Mouse (Mus musculus): ENCODE results near the gene Cnnm4. TPM values are rescaled to one million over a fixed set of nuclear protein-coding genes. Genes with fewer than 3 reads are reported as not detected.
A peak's percentile ranks its signal among the peaks of the same experiment; 100 is the strongest.

Gene Cnnm4
- total and polyA plus RNA-seq, 3 experiments: 3.0 to 4.6 (median 3.5) TPM

- Histone ChIP-seq H3K4me2 (ENCODE audit: insufficient read depth, low read depth, poor library complexity, severe bottlenecking) (no peak overlapping the region), H3K9me3 (replicated peaks; ENCODE audit: low read length) (peaks cover 4% of the 10 kb centered on the region), H3K9ac (ENCODE audit: insufficient read depth, low read depth) (no peak overlapping the region), H3K27ac (ENCODE audit: insufficient read depth, low read depth) (no peak overlapping the region), H3K79me2 (replicated peaks; ENCODE audit: control insufficient read depth, extremely low read depth, insufficient read depth, poor library complexity, severe bottlenecking) (no peaks in the 10 kb centered on the region), H3K4me1 (ENCODE audit: control insufficient read depth in 1 of 2, insufficient read depth in 2 of 2) (peaks cover 0 to 11% of the 10 kb centered on the region in 2 experiments; a peak in 2 of 4 replicates), H3K36me3 (replicated peaks in 1 of 2; ENCODE audit: control insufficient read depth in 1 of 2, insufficient read depth in 1 of 2, low read length in 1 of 2) (no peaks in the 10 kb centered on the region), H3K27me3 (replicated peaks) (no peaks in the 10 kb centered on the region), H3K4me3 (replicated peaks in 1 of 3; ENCODE audit: low read depth in 2 of 3, low read length in 2 of 3, poor library complexity in 1 of 3) (no peak overlapping the region)
- in situ Hi-C loops (cut with MboI; ENCODE audit: low pct_ligation_motif_present, low pct_unique_long_range_greater_than_20kb, low sequenced_read_pairs): no loop called here
- TF ChIP-seq USF1 (IDR thresholded peaks at IDR 0.05; ENCODE audit: low read depth, low read length) (no peak), CHD2 (IDR thresholded peaks at IDR 0.05; ENCODE audit: low read length) (no peak), ZNF384 (IDR thresholded peaks at IDR 0.05; ENCODE audit: low read depth, low read length) (no peak), RAD21 (IDR thresholded peaks at IDR 0.05; ENCODE audit: low read depth, low read length) (peak; percentile 31), JUN (IDR thresholded peaks at IDR 0.05; ENCODE audit: insufficient read depth, low read depth, low read length) (no peak), SMC3 (IDR thresholded peaks at IDR 0.05; ENCODE audit: low read depth, low read length) (peak; percentile 13; the same call in 1 of the 2 replicates), USF2 (conservative IDR thresholded peaks at IDR 0.05; ENCODE audit: low read depth, low read length) (no peak), CTCF (conservative IDR thresholded peaks at IDR 0.05 in 1 of 2, IDR thresholded peaks at IDR 0.05 in 1 of 2; ENCODE audit: low read depth in 2 of 2, low read length in 2 of 2) (peak; percentile 16 to 43; a peak in 2 of 4 replicates), JUND (conservative IDR thresholded peaks at IDR 0.05; ENCODE audit: low read depth, low read length) (no peak)
- dilution Hi-C loops (cut with MboI; ENCODE audit: extremely low pct_ligation_motif_present, extremely low pct_unique_long_range_greater_than_20kb, low sequenced_read_pairs): no loop called here
- DNase-seq (ENCODE audit: extremely low read depth): no peak
Measured at GRCm38 (mm10) chr1:36454055-36454815, 17.2 kb upstream of the Cnnm4 start.

- Histone ChIP-seq H3K27me3 (replicated peaks) (no peaks in the 10 kb centered on the region), H3K9me3 (replicated peaks; ENCODE audit: low read length) (no peaks in the 10 kb centered on the region), H3K36me3 (replicated peaks in 1 of 2; ENCODE audit: control insufficient read depth in 1 of 2, insufficient read depth in 1 of 2, low read length in 1 of 2) (no peaks in the 10 kb centered on the region), H3K27ac (ENCODE audit: insufficient read depth, low read depth) (no peak overlapping the region), H3K4me3 (replicated peaks in 1 of 3; ENCODE audit: low read depth in 2 of 3, low read length in 2 of 3, poor library complexity in 1 of 3) (no peak overlapping the region), H3K79me2 (replicated peaks; ENCODE audit: control insufficient read depth, extremely low read depth, insufficient read depth, poor library complexity, severe bottlenecking) (no peaks in the 10 kb centered on the region), H3K4me1 (ENCODE audit: control insufficient read depth in 1 of 2, insufficient read depth in 2 of 2) (peaks cover 0 to 11% of the 10 kb centered on the region in 2 experiments; a peak in 3 of 4 replicates), H3K9ac (ENCODE audit: insufficient read depth, low read depth) (no peak overlapping the region), H3K4me2 (ENCODE audit: insufficient read depth, low read depth, poor library complexity, severe bottlenecking) (no peak overlapping the region)
- no peak for DNase-seq (ENCODE audit: extremely low read depth)
- in situ Hi-C loops (cut with MboI; ENCODE audit: low pct_ligation_motif_present, low pct_unique_long_range_greater_than_20kb, low sequenced_read_pairs): no loop called here
- dilution Hi-C loops (cut with MboI; ENCODE audit: extremely low pct_ligation_motif_present, extremely low pct_unique_long_range_greater_than_20kb, low sequenced_read_pairs): no loop called here
- no peak for TF ChIP-seq BHLHE40 (IDR thresholded peaks at IDR 0.05; ENCODE audit: low read depth, low read length)
- TF ChIP-seq RCOR1 (conservative IDR thresholded peaks at IDR 0.05; ENCODE audit: low read depth, low read length): no peak
- no peak for TF ChIP-seq PAX5 (IDR thresholded peaks at IDR 0.05; ENCODE audit: low read length)
- TF ChIP-seq MEF2A (IDR thresholded peaks at IDR 0.05; ENCODE audit: borderline replicate concordance, low read depth, low read length): no peak
- no peak for TF ChIP-seq E2F4 (IDR thresholded peaks at IDR 0.05; ENCODE audit: insufficient replicate concordance, low read depth, low read length)
- TF ChIP-seq ELF1 (IDR thresholded peaks at IDR 0.05; ENCODE audit: low read depth, low read length): no peak
- no peak for TF ChIP-seq ZC3H11A (IDR thresholded peaks at IDR 0.05; ENCODE audit: low read depth, low read length)
Measured at GRCm38 (mm10) chr1:36457388-36458014, 13.9 kb upstream of the Cnnm4 start.
